Mouse (Mus musculus): ENCODE results near the gene 9230102O04Rik.

9230102O04Rik gene

GRCm38 (mm10) chr2:9872682-9873081 is 16.7 kb downstream of the 9230102O04Rik start:
- no peak for DNase-seq (ENCODE audit: low read depth, low spot score)

GRCm38 (mm10) chr2:9871798-9872197 is 17.5 kb downstream of the 9230102O04Rik start:
- DNase-seq (ENCODE audit: low read depth, low spot score), result no peak

GRCm38 (mm10) chr2:9871141-9871716 is 18.1 kb downstream of the 9230102O04Rik start:
- DNase-seq (ENCODE audit: low read depth, low spot score), result no peak

GRCm38 (mm10) chr2:9867092-9867825 is 22.1 kb downstream of the 9230102O04Rik start:
- no peak for DNase-seq (ENCODE audit: low read depth, low spot score)

GRCm38 (mm10) chr2:9860698-9861097 is 28.6 kb downstream of the 9230102O04Rik start:
- no peak for DNase-seq (ENCODE audit: low read depth, low spot score)

GRCm38 (mm10) chr2:9855861-9856260 is 33.5 kb downstream of the 9230102O04Rik start:
- no peak for DNase-seq (ENCODE audit: low read depth, low spot score)

GRCm38 (mm10) chr2:9852851-9853576 is 36.3 kb downstream of the 9230102O04Rik start:
- no peak for DNase-seq (ENCODE audit: low read depth, low spot score)

GRCm38 (mm10) chr2:9835195-9835594 is 54.1 kb downstream of the 9230102O04Rik start:
- DNase-seq (ENCODE audit: low read depth, low spot score), result no peak

- DNase-seq (ENCODE audit: low read depth, low spot score), result no peak
Observed at GRCm38 (mm10) chr2:9833712-9834111, 55.6 kb downstream of the 9230102O04Rik start.
